Mouse (Mus musculus): Measurements from ENCODE around the gene Auts2.

The Auts2 gene

DNA sequence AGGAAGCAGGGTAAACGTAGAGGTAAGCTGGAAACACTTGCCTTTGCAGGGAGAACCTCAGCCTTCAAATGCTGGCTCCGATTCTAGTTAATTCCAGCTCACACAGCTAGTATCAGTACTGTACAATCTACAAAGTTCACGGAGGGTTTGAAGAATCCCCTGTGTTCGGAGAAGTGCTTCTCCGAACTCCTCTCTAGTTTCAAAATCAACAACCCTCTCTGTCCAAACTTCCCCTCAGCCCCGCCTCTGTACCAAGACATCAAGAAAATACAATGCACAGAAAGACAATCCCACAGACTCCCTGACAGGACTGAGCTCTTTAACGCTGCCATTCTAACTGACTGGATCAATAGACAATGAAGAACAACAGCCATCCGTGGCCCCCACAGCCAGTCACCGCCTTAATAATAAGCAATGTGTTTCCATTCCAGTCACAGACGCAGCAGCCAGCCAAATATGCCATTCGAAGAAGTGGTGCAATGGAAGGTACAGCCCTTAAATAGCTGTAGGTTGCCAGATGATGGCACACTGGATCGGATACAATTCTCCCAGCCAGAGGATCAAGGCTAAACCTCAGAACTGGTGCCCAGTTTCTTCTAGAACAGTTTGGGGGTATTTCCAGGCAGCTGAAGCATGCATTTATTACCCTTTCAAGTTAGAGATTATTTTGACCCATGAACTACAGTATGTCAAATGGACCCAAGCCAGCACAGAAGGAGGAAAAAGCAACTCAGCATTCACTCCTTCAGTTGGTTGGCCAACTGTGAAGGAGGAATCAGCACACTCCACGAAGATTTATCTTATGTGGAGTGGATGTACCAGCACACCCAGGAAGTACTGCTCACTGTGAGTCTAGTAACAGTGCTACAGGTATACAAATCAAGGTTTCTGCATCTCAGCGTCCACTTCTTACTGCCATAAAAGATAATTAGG is 151.0 kb downstream of the Auts2 start:
- DNase-seq (ENCODE audit: low spot score): no peak

DNA sequence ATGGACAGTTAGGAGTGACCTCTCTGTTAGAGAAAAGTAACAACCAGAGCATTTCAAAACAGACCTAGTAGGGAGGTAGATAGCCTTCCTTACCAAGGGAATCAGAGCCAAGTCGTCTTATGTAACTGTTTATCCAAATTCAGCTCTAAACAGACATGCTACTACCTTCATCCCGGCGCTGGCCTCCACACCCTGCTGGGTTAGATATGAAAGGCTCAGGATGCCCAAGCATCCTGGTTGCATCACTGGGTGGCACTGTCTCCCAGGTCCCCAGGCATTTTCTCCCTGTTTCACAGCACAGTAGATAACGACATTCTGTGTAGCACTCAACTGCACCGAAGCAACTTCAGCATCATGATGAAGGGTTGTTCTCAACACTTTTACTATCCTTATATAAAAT is 154.4 kb downstream of the Auts2 start:
- no peak for DNase-seq (ENCODE audit: low spot score)

GRCm38 (mm10) chr5:132385244-132385855 is 157.8 kb downstream of the Auts2 start:
- no peak for DNase-seq (ENCODE audit: low spot score)

GRCm38 (mm10) chr5:132380261-132380660 is 162.9 kb downstream of the Auts2 start:
- DNase-seq (ENCODE audit: low spot score): no peak

DNA sequence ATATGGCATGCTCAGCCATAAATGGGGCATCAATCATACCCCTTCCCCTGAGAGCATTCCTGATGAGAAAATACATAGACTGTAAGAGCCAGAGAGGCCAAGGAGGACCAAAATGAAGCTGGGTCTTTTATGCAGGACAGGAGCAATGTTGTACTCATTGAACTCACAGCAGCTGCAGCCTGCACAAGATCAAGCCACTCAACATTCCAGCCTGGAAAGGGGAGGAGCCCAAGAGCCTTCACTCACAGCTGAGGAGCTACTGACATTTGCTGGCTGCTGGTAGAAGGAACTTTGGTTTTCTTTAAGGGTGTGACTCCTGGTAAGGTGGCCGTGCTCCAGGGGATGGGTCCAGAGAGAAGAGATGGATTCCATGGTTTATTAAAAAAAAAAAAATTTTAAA is 164.2 kb downstream of the Auts2 start:
- no peak for DNase-seq (ENCODE audit: low spot score)

- DNase-seq (ENCODE audit: low spot score): peak; percentile 64
Observed at GRCm38 (mm10) chr5:132375130-132375529, 168.0 kb downstream of the Auts2 start.

DNA sequence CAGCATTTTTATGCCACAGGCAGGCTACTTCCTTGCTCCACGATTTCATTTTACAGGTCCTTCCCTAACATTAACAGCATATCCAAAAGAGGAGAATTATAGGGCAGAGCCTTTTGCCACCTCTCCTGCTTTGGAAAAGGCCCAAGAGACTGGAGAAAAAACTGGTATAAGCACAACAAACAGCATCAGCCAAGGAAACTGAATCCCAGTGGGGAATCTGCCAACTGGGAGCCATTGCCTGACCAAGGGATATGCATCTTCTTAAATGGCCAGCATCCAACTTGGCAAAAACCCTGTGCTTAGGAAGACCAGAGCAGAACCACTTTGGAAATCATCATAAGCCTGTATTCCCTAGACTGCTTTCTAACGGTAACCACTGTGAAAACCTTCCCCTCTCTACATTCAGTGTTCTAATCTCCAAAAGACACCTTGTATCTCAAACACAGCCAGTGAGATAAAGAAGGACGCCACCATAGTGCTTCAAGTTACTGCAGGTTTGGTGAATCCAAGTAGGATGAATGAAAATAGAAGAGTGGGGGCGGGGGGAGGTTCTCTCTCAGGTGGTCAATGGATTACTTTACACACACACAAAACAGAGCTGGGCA is 169.6 kb downstream of the Auts2 start:
- DNase-seq (ENCODE audit: low spot score): peak; percentile 68

GRCm38 (mm10) chr5:132372605-132373004 is 170.5 kb downstream of the Auts2 start:
- no peak for DNase-seq (ENCODE audit: low spot score)

- peak; percentile 23 for DNase-seq (ENCODE audit: low spot score)
Observed at GRCm38 (mm10) chr5:132368678-132369088, 174.5 kb downstream of the Auts2 start.

DNA sequence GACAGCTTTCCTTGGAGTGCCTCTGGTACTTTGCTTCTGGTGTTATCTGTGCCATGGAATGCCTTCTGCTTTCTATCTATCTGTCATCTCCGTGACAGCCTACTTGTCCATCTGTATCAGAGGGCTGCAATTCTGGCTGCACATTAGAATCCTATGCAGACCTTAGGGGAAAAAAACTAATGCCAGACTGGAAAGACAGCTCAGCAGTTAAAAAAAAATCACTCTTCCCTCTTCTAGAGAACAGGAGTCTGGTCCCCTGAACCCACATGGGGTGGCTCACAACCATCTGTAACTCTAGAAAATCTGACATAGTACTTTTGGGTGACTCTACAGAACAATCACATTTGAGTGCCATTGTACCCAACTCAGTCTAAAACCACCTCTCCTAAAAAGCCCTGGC is 181.9 kb downstream of the Auts2 start:
- peak; percentile 36 for DNase-seq (ENCODE audit: low spot score)

- no peak for DNase-seq (ENCODE audit: low spot score)
Observed at GRCm38 (mm10) chr5:132357726-132358125, 185.4 kb downstream of the Auts2 start.

DNA sequence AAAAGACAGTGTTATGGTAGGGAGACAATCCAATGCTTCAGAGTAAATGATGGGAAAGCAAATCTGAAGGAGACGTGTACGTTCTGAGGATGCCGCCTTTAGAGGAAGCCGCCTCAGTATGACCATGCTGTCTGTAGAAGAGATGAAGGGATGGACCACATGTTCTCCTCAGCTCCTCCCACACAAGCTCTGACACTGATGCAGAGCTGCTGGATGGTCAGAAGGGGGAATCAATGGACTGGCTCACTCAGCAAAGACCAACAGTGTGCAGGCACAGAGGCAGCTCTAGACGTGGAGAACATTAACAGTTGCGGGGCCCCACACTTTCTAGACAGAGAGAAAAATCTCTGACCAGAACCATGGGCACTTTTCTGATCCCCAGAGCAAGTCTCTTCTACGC is 187.2 kb downstream of the Auts2 start:
- DNase-seq (ENCODE audit: low spot score): no peak

- peak; percentile 41 for DNase-seq (ENCODE audit: low spot score)
Observed at GRCm38 (mm10) chr5:132352437-132352836, 190.7 kb downstream of the Auts2 start.

GRCm38 (mm10) chr5:132351139-132351538 is 192.0 kb downstream of the Auts2 start:
- DNase-seq (ENCODE audit: low spot score): no peak

DNA sequence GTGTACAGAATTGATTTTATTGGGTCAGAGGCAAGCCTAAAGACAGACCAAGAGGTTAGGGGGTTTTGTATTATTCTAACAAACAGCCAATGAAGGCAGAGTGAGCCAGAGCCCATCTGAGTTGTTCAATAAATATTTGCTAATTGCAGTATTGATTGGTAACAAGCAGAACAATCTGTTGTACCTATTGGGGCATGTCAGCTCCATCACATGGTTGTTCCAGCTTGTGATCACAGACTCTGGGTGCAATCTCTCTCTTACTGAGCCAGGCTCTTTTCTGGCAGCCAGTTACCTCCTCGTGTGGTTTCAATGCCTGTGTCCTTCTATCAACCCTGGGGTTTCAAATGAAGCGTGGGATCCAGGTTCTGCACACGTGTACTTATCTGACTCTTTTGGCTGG is 201.8 kb downstream of the Auts2 start:
- no peak for DNase-seq (ENCODE audit: low spot score)

- DNase-seq (ENCODE audit: low spot score): no peak
Observed at GRCm38 (mm10) chr5:132337677-132338076, 205.5 kb downstream of the Auts2 start.

GRCm38 (mm10) chr5:132335719-132336118 is 207.4 kb downstream of the Auts2 start:
- DNase-seq (ENCODE audit: low spot score): no peak

- DNase-seq (ENCODE audit: low spot score): no peak
Observed at GRCm38 (mm10) chr5:132334796-132335195, 208.3 kb downstream of the Auts2 start.

DNA sequence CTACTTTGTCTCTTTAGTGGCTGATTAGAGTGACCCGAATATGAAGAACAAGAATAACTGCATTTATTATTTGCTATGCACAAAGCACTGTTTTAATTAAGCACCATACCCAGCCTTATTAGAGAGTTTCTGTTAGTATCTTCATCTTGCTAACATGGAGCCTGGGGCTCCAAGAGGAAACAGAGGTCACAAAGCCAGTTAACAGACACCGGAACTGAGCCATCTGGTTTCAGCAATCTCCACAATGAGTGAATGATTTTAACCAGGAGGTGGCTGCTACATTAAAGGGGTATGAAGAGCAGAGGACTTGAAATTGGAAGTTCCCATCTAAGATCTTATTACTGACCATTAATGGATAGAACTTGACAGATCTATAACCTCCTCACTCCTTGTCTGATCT is 209.4 kb downstream of the Auts2 start:
- DNase-seq (ENCODE audit: low spot score): peak; percentile 84

DNA sequence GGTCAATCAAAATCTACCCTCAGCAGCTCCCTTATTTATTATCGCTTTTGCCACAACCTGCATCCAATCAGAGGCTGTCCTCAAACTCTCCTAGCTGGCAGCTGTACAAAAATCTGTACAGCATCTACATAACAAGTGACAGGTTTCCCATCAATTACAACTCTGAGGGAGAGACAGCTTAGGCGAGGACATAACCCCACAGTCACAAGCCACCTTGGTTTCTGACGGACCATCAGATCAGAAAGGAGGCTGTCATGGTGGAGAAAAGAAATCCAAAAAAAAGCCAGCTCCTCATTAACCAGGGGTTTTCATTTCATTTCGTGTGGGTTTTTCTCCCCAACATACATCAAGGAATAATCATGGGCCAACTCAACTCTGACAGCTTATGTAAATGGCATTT is 210.6 kb downstream of the Auts2 start:
- no peak for DNase-seq (ENCODE audit: low spot score)

DNA sequence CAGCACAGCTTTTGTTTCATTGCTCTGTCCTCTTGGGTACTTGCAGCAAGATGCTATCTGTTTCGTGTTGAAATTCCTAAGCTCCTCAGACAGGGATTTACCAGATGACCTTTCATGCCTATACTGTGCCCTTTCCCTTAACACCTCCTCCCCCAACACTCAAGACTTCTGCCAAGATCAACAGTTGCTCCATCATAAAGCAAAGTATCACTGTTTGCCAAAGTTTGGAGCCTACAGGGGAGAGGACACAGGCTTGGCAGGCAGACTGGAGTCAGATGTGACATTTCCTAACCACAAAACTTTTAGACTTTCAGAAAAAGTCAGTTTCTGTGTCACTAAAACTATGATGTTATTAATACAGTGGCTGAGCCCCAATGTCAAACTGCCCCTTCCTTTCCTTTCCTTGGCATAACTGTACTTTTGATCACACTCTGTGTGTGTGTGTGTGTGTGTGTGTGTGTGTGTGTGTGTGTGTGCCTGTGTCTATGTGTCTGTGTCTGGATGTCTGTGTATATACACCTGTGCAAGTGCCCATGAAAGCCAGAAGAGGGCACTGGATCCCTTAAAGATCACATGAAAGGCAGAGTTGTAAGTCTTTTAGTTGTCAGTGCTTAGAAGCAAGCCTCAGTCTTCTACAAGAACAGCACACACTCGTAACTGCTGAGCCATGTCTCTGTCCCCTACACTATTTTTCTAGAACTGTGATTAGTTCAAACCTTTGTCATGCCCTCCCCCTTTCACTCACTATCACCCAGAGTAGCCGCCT is 213.8 kb downstream of the Auts2 start:
- DNase-seq (ENCODE audit: low spot score): no peak

- no peak for DNase-seq (ENCODE audit: low spot score)
Observed at GRCm38 (mm10) chr5:132324246-132324883, 218.8 kb downstream of the Auts2 start.

Data from MN1 (cell line).